Mouse (Mus musculus) midbrain, embryonic 14.5 days (tissue): ENCODE results near the gene Phex. TPM values are rescaled to one million over a fixed set of nuclear protein-coding genes. Genes with fewer than 3 reads are reported as not detected.

Source experiments
- ATAC-seq: fragments of 200-750 bp; cut with Nextera tagmentation; 2 replicates; pipeline ENCODE4 v1.8.0; 2017; ENCODE audit warnings: moderate number of reproducible peaks, moderate library complexity; ENCODE audit not compliant: low FRiP score, low TSS enrichment
- DNase-seq: peaks from one replicate; pipeline ENCODE4 v3.0.0-alpha.2; 2015
- H3K27ac ChIP-seq: fragments of 300-500 bp; sonication (generic); replicated peaks from 2 replicates; pipeline ENCODE4 v1.5.1; 2014; ENCODE audit warnings: mild to moderate bottlenecking, low read depth, low read length, moderate library complexity
- H3K27me3 ChIP-seq: fragments of 300-500 bp; sonication (generic); 2 replicates; pipeline ENCODE4 v1.6.1; 2014; ENCODE audit warnings: low read length, control low read depth, mixed read lengths; ENCODE audit not compliant: control insufficient read depth, insufficient read depth
- H3K36me3 ChIP-seq: fragments of 300-500 bp; sonication (generic); 2 replicates; pipeline ENCODE4 v1.6.1; 2014; ENCODE audit warnings: low read length, control low read depth; ENCODE audit not compliant: control insufficient read depth, insufficient read depth
- H3K4me1 ChIP-seq: fragments of 300-500 bp; sonication (generic); 2 replicates; pipeline ENCODE4 v1.6.1; 2014; ENCODE audit warnings: mild to moderate bottlenecking, antibody characterized with exemption, low read length, control low read depth; ENCODE audit not compliant: control insufficient read depth, insufficient read depth
- H3K4me2 ChIP-seq: fragments of 300-500 bp; sonication (generic); 2 replicates; pipeline ENCODE4 v1.6.1; 2014; ENCODE audit warnings: mild to moderate bottlenecking, low read length, moderate library complexity
- H3K4me3 ChIP-seq: fragments of 300-500 bp; sonication (generic); replicated peaks from 2 replicates; pipeline ENCODE4 v1.5.1; 2014; ENCODE audit warnings: low read depth, low read length
- H3K9ac ChIP-seq: fragments of 300-500 bp; sonication (generic); replicated peaks from 2 replicates; pipeline ENCODE4 v1.6.1; 2014; ENCODE audit warnings: mild to moderate bottlenecking, low read length, moderate library complexity
- H3K9me3 ChIP-seq: fragments of 300-500 bp; sonication (generic); 2 replicates; pipeline ENCODE4 v1.6.1; 2016; ENCODE audit warnings: low read length, control low read depth, mixed read lengths; ENCODE audit not compliant: control insufficient read depth
- WGBS: fragments of 180-500 bp; shearing (Covaris S2); extraction: QIAGEN DNeasy Blood & Tissue Kit; methylation state at CpG from one replicate; pipeline ENCODE4 v1.1.7; 2014; 5-methylcytosine and 5-hydroxymethylcytosine counted together
- polyA plus RNA-seq: library from polyadenylated mRNA; unstranded; fragments of >200 nt; fragmentation: Nextera tagmentation; extraction: Ambion mirVana; gene quantifications from 2 replicates; pipeline ENCODE4 v1.2.1, GENCODE M21; 2014

Phex gene
- 0.30 and 0.67 TPM in 2 replicates for polyA plus RNA-seq

GRCm38 (mm10) chrX:157415212-157415611, at the start of gene Phex:
Gene Phex (minus strand): TSS chrX:157415312.
- no peaks in the 10 kb centered on the region for H3K9me3 ChIP-seq
- no peak within 1 kb of the TSS for H3K27ac ChIP-seq
- ATAC-seq, result no peak
- H3K4me2 ChIP-seq, result no peak within 1 kb of the TSS
- H3K27me3 ChIP-seq, result no peaks in the 10 kb centered on the region
- H3K4me1 ChIP-seq, result no peaks in the 10 kb centered on the region
- no peaks in the 10 kb centered on the region for H3K36me3 ChIP-seq
- H3K4me3 ChIP-seq, result no peak within 1 kb of the TSS
- 68% methylated on average over 5 of the region's 5 CpGs for WGBS
- DNase-seq, result no peak
- H3K9ac ChIP-seq, result no peak within 1 kb of the TSS

- Histone ChIP-seq H3K9me3 (no peaks in the 10 kb centered on the region), H3K4me2 (no peak overlapping the region), H3K4me1 (no peaks in the 10 kb centered on the region), H3K27ac (no peak overlapping the region), H3K36me3 (peaks cover 12% of the 10 kb centered on the region), H3K4me3 (no peak overlapping the region), H3K9ac (no peak overlapping the region), H3K27me3 (no peaks in the 10 kb centered on the region)
- 78% methylated on average over 3 of the region's 3 CpGs for WGBS
- peak; percentile 66 for DNase-seq
- ATAC-seq, result no peak
These were observed 47.6 kb upstream of the Phex start for GRCm38 (mm10) chrX:157462716-157463115.

DNA sequence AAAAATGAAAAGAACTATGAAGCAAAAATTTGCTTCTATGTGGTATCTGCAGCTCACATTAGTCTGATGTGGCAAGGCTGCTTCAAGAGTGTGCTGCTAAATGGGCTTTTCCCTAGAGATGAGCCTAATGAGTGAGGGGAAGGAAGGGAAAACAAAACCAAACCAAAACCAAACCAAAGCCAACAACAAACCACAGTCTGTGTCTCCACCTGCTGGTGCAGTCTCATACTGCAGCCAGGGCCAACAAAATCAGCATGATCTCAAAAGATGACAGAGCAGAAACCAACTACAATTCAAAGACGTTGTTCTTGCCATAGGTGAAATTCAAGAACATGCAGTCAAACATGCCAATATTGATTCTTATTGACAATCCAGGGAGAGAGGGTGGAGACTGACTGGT, 39.3 kb upstream of the Phex start:
- DNase-seq, result peak; percentile 73
- ATAC-seq, result no peak
- no peak overlapping the region for H3K9ac ChIP-seq
- no peaks in the 10 kb centered on the region for H3K4me1 ChIP-seq
- no peaks in the 10 kb centered on the region for H3K27me3 ChIP-seq
- H3K4me3 ChIP-seq, result no peak overlapping the region
- no peaks in the 10 kb centered on the region for H3K9me3 ChIP-seq
- no peak overlapping the region for H3K27ac ChIP-seq
- 0 out of 2 replicates have a peak, but pooled peaks cover 4% of the 10 kb centered on the region for H3K36me3 ChIP-seq
- no peak overlapping the region for H3K4me2 ChIP-seq
- 44% methylated on average over 1 of the region's 1 CpGs for WGBS

DNA sequence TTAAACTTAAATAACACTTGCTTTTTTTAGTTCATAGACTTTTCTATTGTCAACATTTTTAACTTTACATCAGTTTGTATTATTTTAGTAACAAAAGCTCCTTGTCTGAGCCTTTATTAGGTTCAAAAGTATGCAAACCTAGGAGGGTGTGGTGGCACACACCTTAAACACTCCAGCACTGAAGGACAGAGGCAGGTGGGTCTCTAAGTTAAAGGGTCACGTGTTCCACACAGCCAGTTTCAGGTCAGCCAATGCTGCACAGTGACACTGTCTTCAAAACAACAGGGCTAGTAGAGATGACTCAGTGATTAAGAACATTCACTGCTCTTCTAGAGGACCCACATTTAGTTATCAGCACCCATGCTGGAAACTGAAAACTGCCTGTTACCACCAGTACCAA, 33.9 kb upstream of the Phex start:
- H3K36me3 ChIP-seq, result no peaks in the 10 kb centered on the region
- H3K4me3 ChIP-seq, result no peak overlapping the region
- H3K9me3 ChIP-seq, result no peaks in the 10 kb centered on the region
- 87% methylated on average over 1 of the region's 1 CpGs for WGBS
- ATAC-seq, result no peak
- H3K9ac ChIP-seq, result no peak overlapping the region
- H3K4me2 ChIP-seq, result no peak overlapping the region
- DNase-seq, result no peak
- no peak overlapping the region for H3K27ac ChIP-seq
- H3K4me1 ChIP-seq, result no peaks in the 10 kb centered on the region
- no peaks in the 10 kb centered on the region for H3K27me3 ChIP-seq

DNA sequence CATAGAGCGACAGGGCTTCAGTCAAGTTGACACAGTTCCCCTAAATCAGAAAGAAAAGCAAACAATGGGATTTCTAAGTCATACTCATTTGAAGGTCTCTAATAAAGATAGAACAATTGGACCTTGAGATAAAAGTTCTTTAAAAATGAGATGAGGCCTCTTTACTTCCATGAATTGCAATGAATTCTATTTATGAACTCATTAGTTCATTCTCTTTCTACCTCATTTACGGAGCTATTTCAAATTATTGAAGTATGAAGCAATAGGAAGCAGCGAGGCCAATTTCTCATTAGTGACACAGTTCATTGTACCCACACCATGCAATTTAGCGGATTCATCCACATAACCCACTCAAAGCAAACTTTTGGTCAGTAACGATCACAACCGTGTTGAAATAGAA, 32.3 kb upstream of the Phex start:
- no peaks in the 10 kb centered on the region for H3K27me3 ChIP-seq
- no peaks in the 10 kb centered on the region for H3K4me1 ChIP-seq
- no peak overlapping the region for H3K9ac ChIP-seq
- no peaks in the 10 kb centered on the region for H3K9me3 ChIP-seq
- H3K27ac ChIP-seq, result no peak overlapping the region
- H3K36me3 ChIP-seq, result no peaks in the 10 kb centered on the region
- no peak overlapping the region for H3K4me3 ChIP-seq
- DNase-seq, result no peak
- ATAC-seq, result no peak
- no peak overlapping the region for H3K4me2 ChIP-seq
- WGBS, result 77% methylated on average over 6 of the region's 6 CpGs

- Histone ChIP-seq H3K4me2 (no peak overlapping the region), H3K27me3 (no peaks in the 10 kb centered on the region), H3K9ac (no peak overlapping the region), H3K36me3 (no peaks in the 10 kb centered on the region), H3K4me3 (no peak overlapping the region), H3K4me1 (no peaks in the 10 kb centered on the region), H3K27ac (no peak overlapping the region), H3K9me3 (no peaks in the 10 kb centered on the region)
- DNase-seq (no peak), ATAC-seq (no peak)
- WGBS, result 77% methylated on average over 1 of the region's 1 CpGs
These were observed 19.7 kb upstream of the Phex start for GRCm38 (mm10) chrX:157434768-157435167.

DNA sequence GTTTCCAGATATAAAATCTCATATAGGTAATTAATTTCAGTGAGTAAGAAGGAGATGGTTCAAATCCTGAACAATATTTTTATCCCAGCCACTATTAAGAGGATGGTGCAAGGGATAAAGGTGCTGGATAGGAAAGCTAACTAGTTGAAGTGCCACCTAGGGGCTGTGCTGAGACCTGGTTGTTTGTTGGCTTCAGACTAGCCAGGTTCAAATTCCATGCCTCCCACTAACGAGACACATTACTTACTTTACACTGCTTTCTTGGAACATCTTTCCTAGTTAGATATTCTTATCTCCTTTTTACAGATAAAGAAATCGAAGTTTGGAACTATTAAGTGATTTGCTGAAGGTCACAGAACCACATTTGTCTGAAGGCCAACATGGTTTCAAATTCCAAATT, 4.3 kb upstream of the Phex start:
- no peak for ATAC-seq
- Histone ChIP-seq H3K4me3 (no peak overlapping the region), H3K4me2 (no peak overlapping the region), H3K4me1 (no peaks in the 10 kb centered on the region), H3K27ac (no peak overlapping the region), H3K36me3 (no peaks in the 10 kb centered on the region), H3K27me3 (no peaks in the 10 kb centered on the region), H3K9me3 (no peaks in the 10 kb centered on the region), H3K9ac (no peak overlapping the region)
- 76% methylated on average over 2 of the region's 2 CpGs for WGBS
- no peak for DNase-seq

DNA sequence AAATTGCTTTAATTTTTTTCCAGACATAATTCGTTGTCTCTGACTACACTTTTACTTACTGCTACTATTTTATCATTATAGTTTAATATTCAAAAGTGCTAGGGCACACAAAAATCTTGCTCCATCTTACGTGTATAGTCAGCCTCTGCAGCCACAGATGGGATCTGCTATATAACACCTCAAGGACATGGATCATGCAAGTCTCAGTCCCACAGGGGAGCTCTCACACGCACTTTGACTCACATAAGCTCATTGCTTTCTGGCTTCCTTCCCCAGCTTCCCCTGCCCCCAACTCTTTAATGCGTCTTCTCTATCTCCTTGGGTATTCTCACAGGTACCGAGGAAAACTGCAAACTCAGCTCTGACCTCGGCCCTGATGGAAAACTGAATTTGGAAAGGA, 10.2 kb downstream of the Phex start:
- no peak for ATAC-seq
- DNase-seq, result no peak
- Histone ChIP-seq H3K27ac (no peak overlapping the region), H3K4me1 (no peaks in the 10 kb centered on the region), H3K4me3 (no peak overlapping the region), H3K9me3 (no peaks in the 10 kb centered on the region), H3K36me3 (no peaks in the 10 kb centered on the region), H3K9ac (no peak overlapping the region), H3K4me2 (no peak overlapping the region), H3K27me3 (no peaks in the 10 kb centered on the region)
- WGBS, result 71% methylated on average over 6 of the region's 6 CpGs

GRCm38 (mm10) chrX:157391241-157391640, 23.9 kb downstream of the Phex start:
- 70% methylated on average over 2 of the region's 2 CpGs for WGBS
- H3K9me3 ChIP-seq, result no peaks in the 10 kb centered on the region
- H3K27me3 ChIP-seq, result no peaks in the 10 kb centered on the region
- no peaks in the 10 kb centered on the region for H3K4me1 ChIP-seq
- H3K9ac ChIP-seq, result no peak overlapping the region
- DNase-seq (no peak), ATAC-seq (no peak)
- no peak overlapping the region for H3K4me3 ChIP-seq
- no peaks in the 10 kb centered on the region for H3K36me3 ChIP-seq
- H3K27ac ChIP-seq, result no peak overlapping the region
- H3K4me2 ChIP-seq, result no peak overlapping the region
